Mouse (Mus musculus): ENCODE data around the gene Casd1. TPM values are rescaled to one million over a fixed set of nuclear protein-coding genes. Genes with fewer than 3 reads are reported as not detected.

The Casd1 gene
- polyA plus RNA-seq, 1 experiment from 2014 or later, result 43.3 TPM

GRCm38 (mm10) chr6:4583485-4583884 lies 17.2 kb upstream of the Casd1 start:
- H3K36me3 ChIP-seq, result no peaks in the 10 kb centered on the region
- H3K27ac ChIP-seq (replicated peaks), result no peak overlapping the region
- H3K9ac ChIP-seq (replicated peaks), result no peak overlapping the region
- no peaks in the 10 kb centered on the region for H3K4me1 ChIP-seq
- no peak overlapping the region for H3K4me3 ChIP-seq (replicated peaks)
- no peak overlapping the region for H3K4me2 ChIP-seq
- WGBS, result 40% methylated on average over 6 of the region's 6 CpGs
- H3K9me3 ChIP-seq (replicated peaks), result no peaks in the 10 kb centered on the region
- no peaks in the 10 kb centered on the region for H3K27me3 ChIP-seq (replicated peaks)
- no peak for ATAC-seq (ENCODE audit: low FRiP score)

GRCm38 (mm10) chr6:4587946-4588345 lies 12.7 kb upstream of the Casd1 start:
- no peak for ATAC-seq (ENCODE audit: low FRiP score)

GRCm38 (mm10) chr6:4588722-4589121 lies 11.9 kb upstream of the Casd1 start:
- Histone ChIP-seq H3K27me3 (replicated peaks) (no peaks in the 10 kb centered on the region), H3K4me2 (no peak overlapping the region), H3K4me1 (no peaks in the 10 kb centered on the region), H3K9me3 (replicated peaks) (no peaks in the 10 kb centered on the region), H3K9ac (replicated peaks) (no peak overlapping the region), H3K27ac (replicated peaks) (no peak overlapping the region), H3K36me3 (no peaks in the 10 kb centered on the region), H3K4me3 (replicated peaks) (no peak overlapping the region)
- no peak for ATAC-seq (ENCODE audit: low FRiP score)
- 94% methylated on average over 3 of the region's 3 CpGs for WGBS

More at GRCm38 (mm10) chr6:4587946-4588345, 12.7 kb upstream of the Casd1 start:
- Histone ChIP-seq H3K27ac (replicated peaks) (no peak overlapping the region), H3K4me2 (no peak overlapping the region), H3K27me3 (replicated peaks) (no peaks in the 10 kb centered on the region), H3K9me3 (replicated peaks) (no peaks in the 10 kb centered on the region), H3K36me3 (no peaks in the 10 kb centered on the region), H3K4me3 (replicated peaks) (no peak overlapping the region), H3K9ac (replicated peaks) (no peak overlapping the region), H3K4me1 (no peaks in the 10 kb centered on the region)
- WGBS, result 69% methylated on average over 4 of the region's 4 CpGs

DNA sequence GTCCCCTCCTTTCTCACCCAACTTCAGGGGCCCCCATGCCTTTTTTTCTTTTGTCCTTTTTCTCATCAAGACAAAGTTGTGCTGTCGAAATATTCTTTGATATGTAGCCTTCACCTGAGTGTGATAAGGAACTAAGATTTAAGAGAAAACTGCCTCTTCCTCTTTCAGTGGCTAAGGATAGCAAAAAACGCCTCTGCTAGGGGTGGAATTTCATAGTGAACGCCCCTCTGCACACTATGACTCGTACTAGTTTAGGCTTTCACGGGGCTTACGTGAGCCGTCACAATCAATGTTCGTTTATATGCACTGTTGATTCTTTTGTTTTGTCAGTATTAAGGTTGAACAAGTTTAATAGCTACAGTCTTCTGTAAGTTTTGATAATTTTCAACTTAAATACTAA lies 10.6 kb upstream of the Casd1 start:
- Histone ChIP-seq H3K36me3 (no peaks in the 10 kb centered on the region), H3K27ac (replicated peaks) (no peak overlapping the region), H3K9ac (replicated peaks) (no peak overlapping the region), H3K27me3 (replicated peaks) (no peaks in the 10 kb centered on the region), H3K9me3 (replicated peaks) (no peaks in the 10 kb centered on the region), H3K4me1 (no peaks in the 10 kb centered on the region), H3K4me2 (no peak overlapping the region), H3K4me3 (replicated peaks) (no peak overlapping the region)
- 74% methylated on average over 8 of the region's 8 CpGs for WGBS
- ATAC-seq (ENCODE audit: low FRiP score), result no peak

DNA sequence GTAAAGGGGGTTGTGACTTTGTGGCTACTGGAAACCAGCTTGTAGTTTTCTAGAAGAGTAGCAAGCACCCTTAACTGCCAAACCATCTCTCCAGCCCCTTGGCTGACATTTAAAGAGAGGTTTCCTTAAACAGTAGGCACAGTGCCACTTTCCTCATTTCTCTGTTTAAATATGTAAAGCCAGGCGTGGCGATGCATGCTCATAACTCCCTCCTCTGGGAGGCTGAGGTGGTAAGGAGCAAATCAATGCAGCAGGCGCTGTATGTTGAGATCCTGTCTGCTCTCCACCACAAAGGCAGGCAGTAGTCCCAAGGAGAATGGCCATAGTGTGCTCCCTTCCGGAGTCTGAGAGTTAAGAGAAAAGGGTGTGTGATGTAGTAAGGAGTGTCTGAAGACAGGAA lies 2.9 kb upstream of the Casd1 start:
- Histone ChIP-seq H3K4me1 (peaks cover 22% of the 10 kb centered on the region), H3K27me3 (replicated peaks) (no peaks in the 10 kb centered on the region), H3K9ac (replicated peaks) (no peak overlapping the region), H3K4me2 (no peak overlapping the region), H3K36me3 (no peaks in the 10 kb centered on the region), H3K4me3 (replicated peaks) (no peak overlapping the region), H3K27ac (replicated peaks) (no peak overlapping the region), H3K9me3 (replicated peaks) (no peaks in the 10 kb centered on the region)
- WGBS, result 60% methylated on average over 4 of the region's 4 CpGs
- no peak for ATAC-seq (ENCODE audit: low FRiP score)

DNA sequence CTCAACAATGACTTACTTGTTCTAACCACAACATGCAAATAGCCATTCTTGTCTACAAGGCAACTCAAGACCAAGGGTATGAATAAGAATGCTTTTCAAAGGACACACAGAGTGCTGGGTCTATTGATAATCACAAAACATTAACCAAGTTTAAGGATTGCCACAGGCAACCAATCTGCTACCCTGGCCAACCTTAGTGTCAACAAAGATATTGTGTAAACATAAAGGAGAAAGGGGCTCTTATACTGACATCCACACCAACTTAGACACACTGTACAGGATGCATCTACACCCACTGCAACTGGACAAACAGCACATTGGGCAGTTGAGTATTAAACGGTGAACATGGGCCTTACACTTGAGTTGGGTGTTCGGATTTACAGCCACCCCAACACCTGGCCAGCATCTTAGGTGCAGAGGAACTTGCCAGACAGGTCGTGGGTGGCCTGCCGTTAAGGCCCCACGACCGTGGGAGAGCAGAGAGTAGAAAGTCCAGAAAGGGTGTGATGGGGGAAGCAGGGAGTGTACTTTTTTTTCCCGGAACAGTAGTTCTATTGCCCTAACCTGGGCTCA lies 468 bp upstream of the Casd1 start:
- 31% methylated on average over 7 of the region's 7 CpGs for WGBS

DNA sequence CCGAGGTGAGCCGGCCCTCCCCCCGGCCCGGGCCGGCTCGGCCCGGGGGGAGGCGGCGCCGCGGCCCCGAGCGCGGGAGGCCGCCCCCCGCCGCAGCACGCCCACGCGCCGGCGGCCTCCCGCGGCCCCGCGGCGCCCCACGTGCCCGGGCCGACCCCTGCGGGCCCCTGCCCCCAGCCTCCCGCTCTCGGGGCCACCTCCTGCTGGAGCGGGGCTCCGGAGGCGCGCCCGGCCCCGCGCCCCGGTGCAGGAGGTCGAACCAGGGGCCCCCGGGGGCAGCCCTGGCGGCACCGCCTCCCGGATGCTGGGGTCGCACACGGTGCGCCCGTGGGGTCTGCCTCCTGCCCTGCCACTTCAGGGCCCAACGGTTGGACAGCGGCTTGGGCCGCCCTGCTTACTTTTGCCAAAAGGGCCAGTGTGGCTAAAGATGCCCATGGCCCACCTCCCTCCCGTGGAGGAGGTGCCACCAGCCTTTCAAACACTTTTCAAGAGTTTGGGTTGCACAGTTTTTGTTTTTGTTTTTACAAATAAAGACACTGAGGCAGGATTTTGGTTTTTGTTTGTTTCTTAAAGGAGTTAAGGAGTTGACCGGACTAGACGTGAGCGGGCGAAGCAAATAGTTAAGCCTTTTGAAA lies 775 bp downstream of the Casd1 start:
- WGBS, result 6% methylated on average over 36 of the region's 58 CpGs
- Histone ChIP-seq H3K9ac (replicated peaks) (peak overlapping the region; percentile 88), H3K27ac (replicated peaks) (peak overlapping the region; percentile 96), H3K4me2 (peak overlapping the region; percentile 92), H3K27me3 (replicated peaks) (no peaks in the 10 kb centered on the region), H3K9me3 (replicated peaks) (no peaks in the 10 kb centered on the region), H3K36me3 (no peaks in the 10 kb centered on the region), H3K4me3 (replicated peaks) (peak overlapping the region; percentile 73), H3K4me1 (peaks cover 26% of the 10 kb centered on the region)
- ATAC-seq (ENCODE audit: low FRiP score), result peak; percentile 77

More for the DNA sequence above, 468 bp upstream of the Casd1 start:
- H3K4me2 ChIP-seq, result peak overlapping the region; percentile 92
- H3K27ac ChIP-seq (replicated peaks), result peak overlapping the region; percentile 96
- no peaks in the 10 kb centered on the region for H3K36me3 ChIP-seq
- H3K9me3 ChIP-seq (replicated peaks), result no peaks in the 10 kb centered on the region
- H3K27me3 ChIP-seq (replicated peaks), result no peaks in the 10 kb centered on the region
- H3K4me3 ChIP-seq (replicated peaks), result peak overlapping the region; percentile 73
- peaks cover 24% of the 10 kb centered on the region for H3K4me1 ChIP-seq
- peak overlapping the region; percentile 88 for H3K9ac ChIP-seq (replicated peaks)
- ATAC-seq (ENCODE audit: low FRiP score), result peak; percentile 19

DNA sequence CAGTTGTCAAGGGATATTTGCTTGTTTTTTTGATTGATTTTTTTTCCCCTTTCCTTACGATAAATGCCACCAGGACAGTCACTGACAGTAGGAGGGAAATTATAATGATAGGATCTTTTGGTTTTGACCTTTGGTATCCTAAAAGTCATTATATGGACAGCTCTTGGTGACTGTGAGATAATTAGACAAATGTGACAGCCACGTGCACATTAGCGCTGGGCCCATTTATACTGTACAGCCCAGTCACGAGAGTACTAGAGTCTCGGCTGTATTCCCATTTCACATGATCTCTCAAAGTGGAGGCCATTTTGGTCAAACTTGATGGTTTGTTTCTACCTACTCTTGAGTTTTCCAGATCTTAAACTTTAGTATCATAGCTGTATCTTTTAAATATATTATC lies 1.4 kb downstream of the Casd1 start:
- Histone ChIP-seq H3K4me1 (peaks cover 28% of the 10 kb centered on the region), H3K27me3 (replicated peaks) (no peaks in the 10 kb centered on the region), H3K9ac (replicated peaks) (no peak overlapping the region; the same call in 1 of the 2 replicates), H3K27ac (replicated peaks) (no peak overlapping the region), H3K9me3 (replicated peaks) (no peaks in the 10 kb centered on the region), H3K36me3 (no peaks in the 10 kb centered on the region), H3K4me2 (peak overlapping the region; percentile 92), H3K4me3 (replicated peaks) (peak overlapping the region; percentile 73)
- WGBS, result 49% methylated on average over 5 of the region's 5 CpGs
- ATAC-seq (ENCODE audit: low FRiP score), result no peak

DNA sequence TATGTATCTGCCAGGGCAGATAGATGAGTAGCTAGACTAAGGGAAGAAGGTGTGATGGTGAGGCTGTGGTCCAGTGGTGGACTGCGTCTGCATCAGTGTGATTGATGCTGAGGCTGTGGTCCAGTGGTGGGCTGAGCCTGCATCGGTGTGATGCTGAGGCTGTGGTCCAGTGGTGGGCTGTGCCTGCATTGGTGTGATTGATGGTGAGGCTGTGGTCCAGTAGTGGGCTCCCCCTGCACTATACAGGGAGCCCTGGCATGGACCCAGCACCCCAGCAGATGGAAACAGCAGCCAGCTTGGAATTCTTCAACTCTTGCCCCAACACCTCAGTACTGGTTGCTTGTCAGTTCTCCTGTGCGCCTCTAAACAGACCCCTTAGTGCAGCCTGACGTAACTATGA lies 5.8 kb downstream of the Casd1 start:
- Histone ChIP-seq H3K4me2 (no peak overlapping the region), H3K9ac (replicated peaks) (no peak overlapping the region), H3K4me3 (replicated peaks) (no peak overlapping the region), H3K4me1 (peaks cover 17% of the 10 kb centered on the region), H3K36me3 (no peaks in the 10 kb centered on the region), H3K27ac (replicated peaks) (no peak overlapping the region), H3K9me3 (replicated peaks) (no peaks in the 10 kb centered on the region), H3K27me3 (replicated peaks) (no peaks in the 10 kb centered on the region)
- no peak for ATAC-seq (ENCODE audit: low FRiP score)
- 81% methylated on average over 4 of the region's 4 CpGs for WGBS

- peaks cover 4% of the 10 kb centered on the region; the same call in 1 of the 2 replicates for H3K4me1 ChIP-seq
- H3K4me2 ChIP-seq, result no peak overlapping the region
- no peak overlapping the region for H3K27ac ChIP-seq (replicated peaks)
- 85% methylated on average over 4 of the region's 4 CpGs for WGBS
- H3K4me3 ChIP-seq (replicated peaks), result no peak overlapping the region
- ATAC-seq (ENCODE audit: low FRiP score), result no peak
- no peaks in the 10 kb centered on the region for H3K9me3 ChIP-seq (replicated peaks)
- no peaks in the 10 kb centered on the region for H3K27me3 ChIP-seq (replicated peaks)
- H3K9ac ChIP-seq (replicated peaks), result no peak overlapping the region
- peaks cover 4% of the 10 kb centered on the region for H3K36me3 ChIP-seq
Observed at GRCm38 (mm10) chr6:4610216-4610896, 9.7 kb downstream of the Casd1 start.

GRCm38 (mm10) chr6:4611853-4612252 lies 11.2 kb downstream of the Casd1 start:
- H3K4me3 ChIP-seq (replicated peaks), result no peak overlapping the region

GRCm38 (mm10) chr6:4612431-4612830 lies 11.8 kb downstream of the Casd1 start:
- ATAC-seq (ENCODE audit: low FRiP score), result no peak
- Histone ChIP-seq H3K4me3 (replicated peaks) (no peak overlapping the region), H3K9me3 (replicated peaks) (no peaks in the 10 kb centered on the region), H3K36me3 (peaks cover 7% of the 10 kb centered on the region), H3K27me3 (replicated peaks) (no peaks in the 10 kb centered on the region), H3K9ac (replicated peaks) (no peak overlapping the region), H3K27ac (replicated peaks) (no peak overlapping the region), H3K4me2 (no peak overlapping the region), H3K4me1 (no peaks in the 10 kb centered on the region)
- 86% methylated on average over 7 of the region's 7 CpGs for WGBS

More at GRCm38 (mm10) chr6:4611853-4612252, 11.2 kb downstream of the Casd1 start:
- no peaks in the 10 kb centered on the region for H3K4me1 ChIP-seq
- no peak overlapping the region for H3K9ac ChIP-seq (replicated peaks)
- no peaks in the 10 kb centered on the region for H3K9me3 ChIP-seq (replicated peaks)
- H3K27ac ChIP-seq (replicated peaks), result no peak overlapping the region
- 94% methylated on average over 4 of the region's 4 CpGs for WGBS
- no peak overlapping the region for H3K4me2 ChIP-seq
- ATAC-seq (ENCODE audit: low FRiP score), result no peak
- H3K36me3 ChIP-seq, result peaks cover 7% of the 10 kb centered on the region
- no peaks in the 10 kb centered on the region for H3K27me3 ChIP-seq (replicated peaks)
